Mouse (Mus musculus): ENCODE measurements around the gene Paqr7. TPM values are rescaled to one million over a fixed set of nuclear protein-coding genes. Genes with fewer than 3 reads are reported as not detected.

The Paqr7 gene
- total and polyA plus RNA-seq, 3 experiments: 0.19 to 2.4 TPM; not detected in 1

DNA sequence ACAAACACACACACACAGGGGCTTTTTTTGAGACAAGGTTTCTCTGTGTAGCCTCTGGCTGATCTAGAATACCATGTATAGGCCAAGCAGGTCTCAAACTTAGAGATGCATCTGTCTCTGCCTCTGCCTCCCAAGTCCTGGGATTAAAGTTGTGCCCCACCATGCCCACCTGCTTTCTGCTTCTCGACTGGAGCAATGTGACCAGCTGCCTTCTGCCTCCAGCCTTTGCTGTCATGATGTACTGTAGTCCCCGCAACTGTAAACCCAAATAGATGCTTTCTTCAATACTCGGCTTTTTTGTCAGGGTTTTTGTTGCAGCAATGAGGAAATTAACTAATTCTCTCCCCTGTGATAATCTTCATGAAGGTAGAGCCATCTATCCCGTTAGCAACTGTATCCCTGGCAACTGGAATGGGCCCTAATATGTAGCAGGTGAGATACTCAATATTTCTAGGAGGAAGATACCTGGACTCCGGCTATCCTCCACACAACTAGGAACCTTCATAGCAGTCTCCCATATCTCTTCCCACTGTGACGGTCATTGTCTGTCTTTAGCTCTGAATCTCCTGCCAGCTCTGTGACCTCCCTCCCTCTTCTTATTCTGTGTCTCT is 13.3 kb upstream of the Paqr7 start:
- H3K27ac ChIP-seq (ENCODE audit: control insufficient read depth, low read depth, low read length): no peak overlapping the region
- no peak for TF ChIP-seq NRF1 (IDR thresholded peaks at IDR 0.05; ENCODE audit: insufficient read depth, low read depth, low read length, poor library complexity, severe bottlenecking)
- no peak for TF ChIP-seq MXI1 (IDR thresholded peaks at IDR 0.05; ENCODE audit: low read depth, low read length)
- no peak overlapping the region for H3K9ac ChIP-seq (ENCODE audit: control insufficient read depth, low read depth, low read length, poor library complexity, severe bottlenecking)
- peaks cover 3 to 8% of the 10 kb centered on the region in 2 experiments; a peak in 2 of 4 replicates for H3K27me3 ChIP-seq (ENCODE audit: control insufficient read depth in 1 of 2, insufficient read depth in 2 of 2, low read length in 2 of 2)
- no peak overlapping the region for H3K4me3 ChIP-seq (ENCODE audit: control insufficient read depth in 1 of 2, insufficient read depth in 1 of 2, low read depth in 2 of 2, low read length in 2 of 2)
- no peaks in the 10 kb centered on the region for H3K9me3 ChIP-seq (replicated peaks; ENCODE audit: insufficient read depth, low read length)
- DNase-seq (ENCODE audit: low read depth, low spot score): no peak
- H3K4me1 ChIP-seq (ENCODE audit: control insufficient read depth in 1 of 2, insufficient read depth in 2 of 2, low read length in 2 of 2): no peaks in the 10 kb centered on the region; a peak in 1 of 4 replicates
- no peaks in the 10 kb centered on the region for H3K36me3 ChIP-seq (ENCODE audit: control insufficient read depth in 1 of 2, insufficient read depth in 2 of 2, low read length in 2 of 2)
- no peaks in the 10 kb centered on the region for H3K79me2 ChIP-seq (ENCODE audit: control insufficient read depth, insufficient read depth, low read length, poor library complexity)

DNA sequence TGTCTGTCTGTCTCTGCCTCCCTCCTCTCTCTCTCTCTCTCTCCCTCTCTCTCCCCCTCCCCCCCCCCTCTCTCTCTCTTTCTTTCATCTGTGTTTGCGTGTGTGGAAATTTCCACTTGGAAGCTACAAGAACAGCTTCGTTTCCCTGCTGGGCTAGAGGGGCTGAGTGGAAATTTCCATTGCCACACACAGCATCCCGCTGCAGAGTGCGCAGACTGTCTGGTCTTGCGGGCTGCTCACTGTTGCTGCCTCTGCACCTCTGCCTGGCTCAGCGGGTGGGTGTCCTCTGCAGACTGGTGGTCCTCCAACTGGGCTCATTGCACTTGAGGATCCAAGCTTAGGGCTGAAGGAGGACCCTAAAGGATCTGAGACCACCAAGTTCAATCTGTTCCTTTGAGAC is 12.8 kb upstream of the Paqr7 start:
- TF ChIP-seq MXI1 (IDR thresholded peaks at IDR 0.05; ENCODE audit: low read depth, low read length) (no peak), MAZ (IDR thresholded peaks at IDR 0.05; ENCODE audit: low read depth, low read length) (no peak), MAFK (IDR thresholded peaks at IDR 0.05; ENCODE audit: borderline replicate concordance, low read depth, low read length) (no peak), TCF12 (IDR thresholded peaks at IDR 0.05; ENCODE audit: low read depth, low read length) (no peak), POLR2AphosphoS2 (IDR thresholded peaks at IDR 0.05; ENCODE audit: low read length) (no peak), NELFE (IDR thresholded peaks at IDR 0.05; ENCODE audit: low read depth, low read length) (no peak), E2F4 (IDR thresholded peaks at IDR 0.05; ENCODE audit: borderline replicate concordance, low read depth, low read length) (no peak), RAD21 (IDR thresholded peaks at IDR 0.05; ENCODE audit: low read depth, low read length) (no peak), TAL1 (IDR thresholded peaks at IDR 0.05; ENCODE audit: low read length) (no peak), POLR2AphosphoS5 (IDR thresholded peaks at IDR 0.05; ENCODE audit: borderline replicate concordance, low read depth, low read length) (no peak), CHD1 (IDR thresholded peaks at IDR 0.05; ENCODE audit: low read depth, low read length) (no peak), JUND (IDR thresholded peaks at IDR 0.05; ENCODE audit: low read depth, low read length) (no peak), ZNF384 (IDR thresholded peaks at IDR 0.05; ENCODE audit: low read depth, low read length) (no peak), TBP (IDR thresholded peaks at IDR 0.05; ENCODE audit: low read depth, low read length) (no peak), RCOR1 (IDR thresholded peaks at IDR 0.05; ENCODE audit: low read depth, low read length) (no peak), MYB (IDR thresholded peaks at IDR 0.05; ENCODE audit: low read depth, low read length) (no peak)

More for the DNA sequence above, 12.8 kb upstream of the Paqr7 start:
- no peak for DNase-seq (ENCODE audit: low read depth, low spot score)
- Histone ChIP-seq H3K9ac (ENCODE audit: control insufficient read depth, low read depth, low read length, poor library complexity, severe bottlenecking) (no peak overlapping the region), H3K36me3 (ENCODE audit: control insufficient read depth in 1 of 2, insufficient read depth in 2 of 2, low read length in 2 of 2) (no peaks in the 10 kb centered on the region), H3K4me1 (ENCODE audit: control insufficient read depth in 1 of 2, insufficient read depth in 2 of 2, low read length in 2 of 2) (no peaks in the 10 kb centered on the region; a peak in 1 of 4 replicates), H3K27ac (ENCODE audit: control insufficient read depth, low read depth, low read length) (no peak overlapping the region), H3K9me3 (replicated peaks; ENCODE audit: insufficient read depth, low read length) (no peaks in the 10 kb centered on the region), H3K79me2 (ENCODE audit: control insufficient read depth, insufficient read depth, low read length, poor library complexity) (no peaks in the 10 kb centered on the region), H3K27me3 (ENCODE audit: control insufficient read depth in 1 of 2, insufficient read depth in 2 of 2, low read length in 2 of 2) (peaks cover 3 to 8% of the 10 kb centered on the region in 2 experiments; a peak in 2 of 4 replicates), H3K4me3 (ENCODE audit: control insufficient read depth in 1 of 2, insufficient read depth in 1 of 2, low read depth in 2 of 2, low read length in 2 of 2) (no peak overlapping the region)

All from MEL (cell line).